ENCODE assay signal across 8 mouse cellular contexts in genomic region chr9:65552141-65552540, GRCm38 (mm10). TPM values are rescaled to one million over a fixed set of nuclear protein-coding genes. Genes with fewer than 3 reads are reported as not detected.
DNase-seq lines count a peak whose midpoint lies in the region; ATAC-seq and TF ChIP-seq lines count a peak whose summit lies in the region.

No protein-coding gene starts in this region.

- no peaks in the 10 kb centered on the region for H3K27me3 ChIP-seq in lung, embryonic 14.5 days (ENCODE audit: insufficient read depth, low read length)
- H3K27me3 ChIP-seq in kidney, embryonic 16.5 days (ENCODE audit: insufficient read depth, low read length): no peaks in the 10 kb centered on the region
- no peaks in the 10 kb centered on the region for H3K27me3 ChIP-seq in stomach, embryonic 15.5 days (replicated peaks)
- no peaks in the 10 kb centered on the region for H3K27me3 ChIP-seq in forebrain, postnatal 0 days (ENCODE audit: insufficient read depth, low read length)

- H3K27ac ChIP-seq in lung, embryonic 14.5 days (ENCODE audit: low read depth): peak overlapping the region; percentile 92; the same call in 1 of the 2 replicates
- H3K27ac ChIP-seq in bone marrow macrophage, adult 2 months (ENCODE audit: insufficient read depth, low read depth, low read length): peak overlapping the region; percentile 98
- H3K27ac ChIP-seq in kidney, embryonic 16.5 days (ENCODE audit: low read length): peak overlapping the region; percentile 14; the same call in 1 of the 2 replicates
- peak overlapping the region; percentile 2; the same call in 1 of the 2 replicates for H3K27ac ChIP-seq in stomach, embryonic 15.5 days
- H3K27ac ChIP-seq in forebrain, postnatal 0 days (ENCODE audit: low read depth, low read length): no peak overlapping the region

- H3K4me1 ChIP-seq in lung, embryonic 14.5 days (ENCODE audit: insufficient read depth): peaks cover 40% of the 10 kb centered on the region
- peaks cover 84% of the 10 kb centered on the region for H3K4me1 ChIP-seq in bone marrow macrophage, adult 2 months (ENCODE audit: control insufficient read depth, insufficient read depth, low read length)
- H3K4me1 ChIP-seq in kidney, embryonic 16.5 days (ENCODE audit: insufficient read depth, low read length): peaks cover 41% of the 10 kb centered on the region
- peaks cover 46% of the 10 kb centered on the region for H3K4me1 ChIP-seq in stomach, embryonic 15.5 days
- no peaks in the 10 kb centered on the region for H3K4me1 ChIP-seq in forebrain, postnatal 0 days (ENCODE audit: insufficient read depth)

- H3K36me3 ChIP-seq in lung, embryonic 14.5 days (ENCODE audit: insufficient read depth): peaks cover 18% of the 10 kb centered on the region
- H3K36me3 ChIP-seq in kidney, embryonic 16.5 days (ENCODE audit: insufficient read depth, low read length): peaks cover 9% of the 10 kb centered on the region; the same call in 1 of the 2 replicates
- peaks cover 4% of the 10 kb centered on the region; the same call in 1 of the 2 replicates for H3K36me3 ChIP-seq in stomach, embryonic 15.5 days
- 0 out of 2 replicates have a peak, but pooled peaks cover 9% of the 10 kb centered on the region for H3K36me3 ChIP-seq in forebrain, postnatal 0 days (ENCODE audit: insufficient read depth)

- ATAC-seq in lung, embryonic 14.5 days (ENCODE audit: insufficient read depth): no peak
- ATAC-seq in kidney, embryonic 16.5 days (ENCODE audit: low FRiP score, low TSS enrichment): no peak
- ATAC-seq in stomach, embryonic 15.5 days (ENCODE audit: insufficient read depth, low FRiP score, low read depth): no peak
- no peak for ATAC-seq in forebrain, postnatal 0 days

- no peak for DNase-seq in lung, embryonic 14.5 days
- DNase-seq in lung, postnatal 4 days: no peak
- no peak for DNase-seq in cerebellum, postnatal 4 days (ENCODE audit: low spot score in 2 of 2)
- DNase-seq in forebrain, postnatal 0 days: no peak
- DNase-seq in ovary, postnatal 36 days (ENCODE audit: low spot score): no peak

- 80% methylated on average over 5 of the region's 5 CpGs for WGBS in lung, embryonic 14.5 days
- 67% methylated on average over 5 of the region's 5 CpGs for WGBS in kidney, embryonic 16.5 days
- 80% methylated on average over 5 of the region's 5 CpGs for WGBS in stomach, embryonic 15.5 days
- 88% methylated on average over 5 of the region's 5 CpGs for WGBS in forebrain, postnatal 0 days

- no peak for TF ChIP-seq POLR2A in bone marrow macrophage, adult 2 months (IDR thresholded peaks at IDR 0.05; ENCODE audit: borderline replicate concordance, low read depth, low read length)

- no peaks in the 10 kb centered on the region for H3K9me3 ChIP-seq in lung, embryonic 14.5 days (ENCODE audit: low read depth, low read length)
- H3K9me3 ChIP-seq in kidney, embryonic 16.5 days (ENCODE audit: low read length): no peaks in the 10 kb centered on the region
- H3K9me3 ChIP-seq in stomach, embryonic 15.5 days: no peaks in the 10 kb centered on the region
- H3K9me3 ChIP-seq in forebrain, postnatal 0 days (ENCODE audit: low read length): no peaks in the 10 kb centered on the region

- H3K4me2 ChIP-seq in lung, embryonic 14.5 days: no peak overlapping the region
- no peak overlapping the region for H3K4me2 ChIP-seq in kidney, embryonic 16.5 days (replicated peaks; ENCODE audit: low read depth, low read length)
- H3K4me2 ChIP-seq in stomach, embryonic 15.5 days: no peak overlapping the region
- H3K4me2 ChIP-seq in forebrain, postnatal 0 days (ENCODE audit: low read depth): no peak overlapping the region

- H3K4me3 ChIP-seq in lung, embryonic 14.5 days (ENCODE audit: low read depth, low read length): no peak overlapping the region
- no peak overlapping the region for H3K4me3 ChIP-seq in bone marrow macrophage, adult 2 months (ENCODE audit: insufficient read depth, low read length)
- H3K4me3 ChIP-seq in kidney, embryonic 16.5 days (ENCODE audit: low read length): no peak overlapping the region
- H3K4me3 ChIP-seq in stomach, embryonic 15.5 days (replicated peaks): no peak overlapping the region
- H3K4me3 ChIP-seq in forebrain, postnatal 0 days (ENCODE audit: low read depth, low read length): no peak overlapping the region

- no peak overlapping the region for H3K9ac ChIP-seq in lung, embryonic 14.5 days
- no peak overlapping the region for H3K9ac ChIP-seq in kidney, embryonic 16.5 days (replicated peaks; ENCODE audit: low read length)
- no peak overlapping the region for H3K9ac ChIP-seq in stomach, embryonic 15.5 days
- no peak overlapping the region for H3K9ac ChIP-seq in forebrain, postnatal 0 days

- no peak for TF ChIP-seq CTCF in lung, embryonic 14.5 days (IDR thresholded peaks at IDR 0.05; ENCODE audit: low read depth)
- TF ChIP-seq CTCF in bone marrow macrophage, adult 2 months (IDR thresholded peaks at IDR 0.05; ENCODE audit: low read depth, low read length): no peak
- no peak for TF ChIP-seq CTCF in forebrain, postnatal 0 days (IDR thresholded peaks at IDR 0.05; ENCODE audit: low read depth)

RNA-seq across cellular contexts. Expression of gene Plekho2, which starts 27.7 kb away (rescaled TPM):
- polyA plus RNA-seq in lung, embryonic 14.5 days (2014; fragmentation: Nextera tagmentation; extraction: Ambion mirVana): 20.9 and 21.8 TPM in 2 replicates
- polyA plus RNA-seq in bone marrow macrophage, adult 2 months (2012; ENCODE audit: insufficient read depth, insufficient read length, missing spikeins): 193 and 213 TPM in 2 replicates
- polyA plus RNA-seq in kidney, embryonic 16.5 days (2015; fragmentation: Nextera tagmentation; extraction: Ambion mirVana): 18.7 and 19.4 TPM in 2 replicates
- 17.0 and 18.1 TPM in 2 replicates for polyA plus RNA-seq in stomach, embryonic 15.5 days (2015; fragmentation: Nextera tagmentation; extraction: Ambion mirVana)
- total RNA-seq in forebrain, postnatal 0 days (2014; rRNA removed): 5.2 and 5.4 TPM in 2 replicates
- 3.1 and 4.0 TPM in 2 replicates for polyA plus RNA-seq in forebrain, postnatal 0 days (2015; fragmentation: Nextera tagmentation; extraction: Ambion mirVana)

RNA-seq across cellular contexts. Expression of gene Ankdd1a, which starts 32.1 kb away (rescaled TPM):
- polyA plus RNA-seq in lung, embryonic 14.5 days (2014; fragmentation: Nextera tagmentation; extraction: Ambion mirVana): 0.12 TPM in 1 of 2 replicates, not detected in the other
- polyA plus RNA-seq in bone marrow macrophage, adult 2 months (2012; ENCODE audit: insufficient read depth, insufficient read length, missing spikeins): 4.1 and 6.4 TPM in 2 replicates
- polyA plus RNA-seq in kidney, embryonic 16.5 days (2015; fragmentation: Nextera tagmentation; extraction: Ambion mirVana): not detected in 2 replicates
- 0.14 TPM in 1 of 2 replicates, not detected in the other for polyA plus RNA-seq in stomach, embryonic 15.5 days (2015; fragmentation: Nextera tagmentation; extraction: Ambion mirVana)
- 3.3 TPM in 2 replicates for total RNA-seq in forebrain, postnatal 0 days (2014; rRNA removed)
- polyA plus RNA-seq in forebrain, postnatal 0 days (2015; fragmentation: Nextera tagmentation; extraction: Ambion mirVana): 0.25 and 0.50 TPM in 2 replicates

RNA-seq across cellular contexts. Expression of gene Pif1, which starts 34.8 kb away (rescaled TPM):
- 16.1 and 18.4 TPM in 2 replicates for polyA plus RNA-seq in lung, embryonic 14.5 days (2014; fragmentation: Nextera tagmentation; extraction: Ambion mirVana)
- 3.8 and 4.4 TPM in 2 replicates for polyA plus RNA-seq in bone marrow macrophage, adult 2 months (2012; ENCODE audit: insufficient read depth, insufficient read length, missing spikeins)
- polyA plus RNA-seq in kidney, embryonic 16.5 days (2015; fragmentation: Nextera tagmentation; extraction: Ambion mirVana): 15.5 and 16.9 TPM in 2 replicates
- 11.4 and 12.3 TPM in 2 replicates for polyA plus RNA-seq in stomach, embryonic 15.5 days (2015; fragmentation: Nextera tagmentation; extraction: Ambion mirVana)
- 1.5 and 3.7 TPM in 2 replicates for total RNA-seq in forebrain, postnatal 0 days (2014; rRNA removed)
- polyA plus RNA-seq in forebrain, postnatal 0 days (2015; fragmentation: Nextera tagmentation; extraction: Ambion mirVana): 0.75 and 1.0 TPM in 2 replicates
